Mouse (Mus musculus): ENCODE measurements at regions not wholly inside any gene's neighbourhood (a gene's known extent, or its start where the extent isn't known, plus 50 kb on each side); places are given as distances from the start of the nearest gene placed in this dataset.
A peak's percentile ranks its signal among the peaks of the same experiment; 100 is the strongest.

GRCm38 (mm10) chr13:41541139-41541538, 54.0 kb upstream of the Nedd9 start:
- Histone ChIP-seq H3K4me3 (ENCODE audit: low read depth, low read length) (no peak overlapping the region), H3K9ac (ENCODE audit: low read length) (no peak overlapping the region), H3K9me3 (ENCODE audit: control insufficient read depth, low read length) (no peaks in the 10 kb centered on the region), H3K36me3 (ENCODE audit: control insufficient read depth, insufficient read depth, low read length) (no peaks in the 10 kb centered on the region), H3K4me2 (no peak overlapping the region), H3K4me1 (ENCODE audit: control insufficient read depth, insufficient read depth, low read length) (no peaks in the 10 kb centered on the region), H3K27ac (ENCODE audit: low read depth, low read length) (no peak overlapping the region), H3K27me3 (ENCODE audit: control insufficient read depth, insufficient read depth, low read length) (no peaks in the 10 kb centered on the region)
- DNase-seq (ENCODE audit: low spot score, missing footprints) (no peak), ATAC-seq (ENCODE audit: low FRiP score) (no peak)
- WGBS = 78% methylated on average over 3 of the region's 3 CpGs

GRCm38 (mm10) chr13:41546063-41546462, 58.9 kb upstream of the Nedd9 start:
- H3K4me2 ChIP-seq = no peak overlapping the region
- no peak overlapping the region for H3K4me3 ChIP-seq (ENCODE audit: low read depth, low read length)
- no peaks in the 10 kb centered on the region for H3K9me3 ChIP-seq (ENCODE audit: control insufficient read depth, low read length)
- H3K27ac ChIP-seq (ENCODE audit: low read depth, low read length) = no peak overlapping the region
- H3K4me1 ChIP-seq (ENCODE audit: control insufficient read depth, insufficient read depth, low read length) = no peaks in the 10 kb centered on the region
- 92% methylated on average over 8 of the region's 8 CpGs for WGBS
- no peaks in the 10 kb centered on the region for H3K27me3 ChIP-seq (ENCODE audit: control insufficient read depth, insufficient read depth, low read length)
- ATAC-seq (ENCODE audit: low FRiP score) (no peak), DNase-seq (ENCODE audit: low spot score, missing footprints) (no peak)
- no peak overlapping the region for H3K9ac ChIP-seq (ENCODE audit: low read length)
- no peaks in the 10 kb centered on the region for H3K36me3 ChIP-seq (ENCODE audit: control insufficient read depth, insufficient read depth, low read length)

GRCm38 (mm10) chr13:41546531-41546930, 59.2 kb upstream of the Tmem170b start:
- DNase-seq (ENCODE audit: low spot score, missing footprints) (no peak), ATAC-seq (ENCODE audit: low FRiP score) (no peak)

DNA sequence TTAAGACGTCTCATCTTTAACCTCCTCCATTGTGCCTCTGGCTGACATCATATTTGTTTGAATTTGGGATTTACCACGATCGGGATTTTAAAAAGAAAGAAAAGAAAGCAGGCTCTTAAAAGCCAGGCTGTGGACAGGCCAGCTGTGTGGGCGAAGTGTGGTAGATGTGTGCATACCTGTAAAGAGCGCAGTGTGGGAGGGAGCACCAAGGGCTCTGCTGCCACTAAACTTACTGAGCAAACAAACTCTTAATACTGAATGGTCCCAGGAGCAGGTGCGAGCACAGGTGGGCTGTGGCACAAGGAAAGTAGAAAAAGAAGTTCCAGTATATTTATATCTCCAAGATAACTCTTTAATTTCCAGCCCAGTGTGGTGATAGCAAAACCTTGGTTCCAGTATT, 56.4 kb upstream of the Tmem170b start:
- Histone ChIP-seq H3K27me3 (ENCODE audit: control insufficient read depth, insufficient read depth, low read length) (no peaks in the 10 kb centered on the region), H3K27ac (ENCODE audit: low read depth, low read length) (no peak overlapping the region)
- 85% methylated on average over 6 of the region's 6 CpGs for WGBS

More at GRCm38 (mm10) chr13:41546531-41546930, 59.2 kb upstream of the Tmem170b start:
- H3K27me3 ChIP-seq (ENCODE audit: control insufficient read depth, insufficient read depth, low read length) = no peaks in the 10 kb centered on the region
- H3K4me2 ChIP-seq = no peak overlapping the region
- no peak overlapping the region for H3K27ac ChIP-seq (ENCODE audit: low read depth, low read length)
- no peaks in the 10 kb centered on the region for H3K9me3 ChIP-seq (ENCODE audit: control insufficient read depth, low read length)
- H3K4me1 ChIP-seq (ENCODE audit: control insufficient read depth, insufficient read depth, low read length) = no peaks in the 10 kb centered on the region
- H3K9ac ChIP-seq (ENCODE audit: low read length) = no peak overlapping the region
- 91% methylated on average over 9 of the region's 9 CpGs for WGBS
- H3K4me3 ChIP-seq (ENCODE audit: low read depth, low read length) = no peak overlapping the region
- H3K36me3 ChIP-seq (ENCODE audit: control insufficient read depth, insufficient read depth, low read length) = no peaks in the 10 kb centered on the region

DNA sequence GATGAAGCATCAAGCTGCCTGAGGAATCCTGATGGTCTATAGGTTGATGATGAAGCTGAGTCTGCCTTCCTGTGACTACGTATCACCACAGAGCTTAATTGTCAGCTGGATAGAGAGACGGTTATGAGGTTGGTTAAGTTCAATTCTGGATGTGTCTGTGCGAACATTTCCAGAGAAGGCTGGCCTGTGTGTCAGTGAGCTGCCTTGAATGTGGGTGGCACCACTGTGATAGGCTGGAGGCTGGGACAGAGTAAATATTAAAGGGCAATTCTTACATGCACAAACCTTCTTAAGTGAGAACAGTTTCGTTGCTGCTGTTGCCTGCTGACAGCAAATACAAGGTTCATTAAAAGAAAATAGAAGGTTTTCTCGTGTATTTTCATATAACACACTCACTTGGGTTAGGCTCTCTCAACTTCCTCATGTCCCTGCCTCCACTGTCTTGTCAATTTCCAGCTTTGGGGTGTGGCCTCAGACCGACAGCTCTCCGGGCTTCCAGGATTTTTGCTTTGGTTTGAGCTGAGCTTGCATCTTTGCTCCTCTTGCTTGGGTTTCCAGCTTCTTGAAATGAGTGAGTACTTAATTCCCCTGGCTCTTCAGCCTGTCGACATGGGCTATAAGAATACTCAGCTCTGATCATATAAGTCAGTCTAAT, 55.3 kb upstream of the Tmem170b start:
- no peaks in the 10 kb centered on the region for H3K9me3 ChIP-seq (ENCODE audit: control insufficient read depth, low read length)
- H3K27ac ChIP-seq (ENCODE audit: low read depth, low read length) = no peak overlapping the region
- no peak overlapping the region for H3K9ac ChIP-seq (ENCODE audit: low read length)
- H3K27me3 ChIP-seq (ENCODE audit: control insufficient read depth, insufficient read depth, low read length) = no peaks in the 10 kb centered on the region
- H3K4me2 ChIP-seq = no peak overlapping the region
- H3K4me1 ChIP-seq (ENCODE audit: control insufficient read depth, insufficient read depth, low read length) = no peaks in the 10 kb centered on the region
- peak; percentile 73 for DNase-seq (ENCODE audit: low spot score, missing footprints)
- WGBS = 74% methylated on average over 8 of the region's 8 CpGs
- H3K36me3 ChIP-seq (ENCODE audit: control insufficient read depth, insufficient read depth, low read length) = no peaks in the 10 kb centered on the region
- no peak overlapping the region for H3K4me3 ChIP-seq (ENCODE audit: low read depth, low read length)
- no peak for ATAC-seq (ENCODE audit: low FRiP score)

More for the DNA sequence above, 56.4 kb upstream of the Tmem170b start:
- Histone ChIP-seq H3K36me3 (ENCODE audit: control insufficient read depth, insufficient read depth, low read length) (no peaks in the 10 kb centered on the region), H3K4me1 (ENCODE audit: control insufficient read depth, insufficient read depth, low read length) (no peaks in the 10 kb centered on the region), H3K4me2 (no peak overlapping the region), H3K4me3 (ENCODE audit: low read depth, low read length) (no peak overlapping the region), H3K9me3 (ENCODE audit: control insufficient read depth, low read length) (no peaks in the 10 kb centered on the region), H3K9ac (ENCODE audit: low read length) (no peak overlapping the region)
- ATAC-seq (ENCODE audit: low FRiP score) (no peak), DNase-seq (ENCODE audit: low spot score, missing footprints) (peak; percentile 28)

GRCm38 (mm10) chr13:41551711-41552349, 53.9 kb upstream of the Tmem170b start:
- Histone ChIP-seq H3K36me3 (ENCODE audit: control insufficient read depth, insufficient read depth, low read length) (no peaks in the 10 kb centered on the region), H3K4me1 (ENCODE audit: control insufficient read depth, insufficient read depth, low read length) (no peaks in the 10 kb centered on the region), H3K27ac (ENCODE audit: low read depth, low read length) (no peak overlapping the region), H3K4me3 (ENCODE audit: low read depth, low read length) (no peak overlapping the region), H3K4me2 (no peak overlapping the region), H3K9me3 (ENCODE audit: control insufficient read depth, low read length) (no peaks in the 10 kb centered on the region), H3K9ac (ENCODE audit: low read length) (no peak overlapping the region), H3K27me3 (ENCODE audit: control insufficient read depth, insufficient read depth, low read length) (no peaks in the 10 kb centered on the region)
- DNase-seq (ENCODE audit: low spot score, missing footprints) = peak; percentile 69
- WGBS = 85% methylated on average over 14 of the region's 14 CpGs
- no peak for ATAC-seq (ENCODE audit: low FRiP score)

DNA sequence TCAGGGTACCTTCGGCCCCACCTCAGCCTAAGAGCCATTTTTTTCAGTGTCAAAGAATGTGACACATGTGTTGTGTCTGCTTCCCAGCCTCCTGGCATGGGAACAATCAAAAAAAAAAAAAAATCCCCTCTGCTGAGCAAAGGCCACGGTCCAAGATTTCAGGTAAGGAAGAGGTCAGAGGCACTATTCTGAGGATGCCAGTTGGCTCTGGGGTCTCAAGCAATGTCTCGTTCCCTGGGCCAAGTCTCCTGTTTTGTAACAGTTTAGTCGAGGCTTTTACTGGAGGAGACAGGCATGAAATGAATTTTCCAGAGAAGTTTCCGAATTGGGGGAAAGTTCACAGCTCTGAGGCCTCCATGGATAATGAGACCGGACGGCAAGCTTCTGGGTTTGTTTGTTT, 51.3 kb upstream of the Tmem170b start:
- ATAC-seq (ENCODE audit: low FRiP score) = no peak
- no peaks in the 10 kb centered on the region for H3K9me3 ChIP-seq (ENCODE audit: control insufficient read depth, low read length)
- no peak overlapping the region for H3K4me3 ChIP-seq (ENCODE audit: low read depth, low read length)
- H3K27me3 ChIP-seq (ENCODE audit: control insufficient read depth, insufficient read depth, low read length) = no peaks in the 10 kb centered on the region
- WGBS = 85% methylated on average over 7 of the region's 7 CpGs
- no peak overlapping the region for H3K9ac ChIP-seq (ENCODE audit: low read length)
- no peak for DNase-seq (ENCODE audit: low spot score, missing footprints)
- H3K4me2 ChIP-seq = no peak overlapping the region
- no peaks in the 10 kb centered on the region for H3K36me3 ChIP-seq (ENCODE audit: control insufficient read depth, insufficient read depth, low read length)
- no peak overlapping the region for H3K27ac ChIP-seq (ENCODE audit: low read depth, low read length)
- H3K4me1 ChIP-seq (ENCODE audit: control insufficient read depth, insufficient read depth, low read length) = no peaks in the 10 kb centered on the region
